Mouse (Mus musculus) erythroblast, adult 5-6 weeks (primary cell): ENCODE data around the gene Ski. TPM values are rescaled to one million over a fixed set of nuclear protein-coding genes. Genes with fewer than 3 reads are reported as not detected.

Experiments used
- ATAC-seq: replicated peaks from 2 replicates; pipeline ENCODE4 v1.8.0; 2016; ENCODE audit warnings: moderate number of reproducible peaks, mild to moderate bottlenecking, moderate TSS enrichment, inconsistent platforms; ENCODE audit not compliant: poor library complexity, low FRiP score, severe bottlenecking
- total RNA-seq, 2 experiments: library from RNA; stranded (forward) in 1 of 2; stranded (reverse) in 1 of 2; fragments of 150-400 nt in 1 of 2; fragments of 200-764, 138-1000 nt in 1 of 2; gene quantifications; 2 replicates each; pipeline versions ENCODE4 v1.2.3 to v1.2.4; 2015 to 2017; ENCODE audit warnings: low replicate concordance in 2 of 2

Ski gene
- total RNA-seq, 2 experiments from 2014 or later, result 3.4 to 10.8 TPM

- no peak for ATAC-seq
These were observed 64.4 kb downstream of the Ski start for GRCm38 (mm10) chr4:155157871-155158542.

- no peak for ATAC-seq
These were observed 65.7 kb downstream of the Ski start for GRCm38 (mm10) chr4:155156734-155157133.

GRCm38 (mm10) chr4:155154986-155155385 lies 67.4 kb downstream of the Ski start:
- ATAC-seq, result no peak

- ATAC-seq, result no peak
These were observed 68.9 kb downstream of the Ski start for GRCm38 (mm10) chr4:155153389-155154072.

GRCm38 (mm10) chr4:155152476-155152875 lies 69.9 kb downstream of the Ski start:
- ATAC-seq, result no peak

- ATAC-seq, result no peak
These were observed 70.5 kb downstream of the Ski start for GRCm38 (mm10) chr4:155151845-155152244.

GRCm38 (mm10) chr4:155151221-155151788 lies 71.1 kb downstream of the Ski start:
- no peak for ATAC-seq

- ATAC-seq, result no peak
These were observed 71.9 kb downstream of the Ski start for GRCm38 (mm10) chr4:155150276-155151113.

- ATAC-seq, result no peak
These were observed 72.5 kb downstream of the Ski start for GRCm38 (mm10) chr4:155149941-155150275.

GRCm38 (mm10) chr4:155148910-155149698 lies 73.3 kb downstream of the Ski start:
- no peak for ATAC-seq

GRCm38 (mm10) chr4:155148453-155148852 lies 73.9 kb downstream of the Ski start:
- ATAC-seq, result no peak

- ATAC-seq, result no peak
These were observed 76.1 kb downstream of the Ski start for GRCm38 (mm10) chr4:155146107-155146823.

- ATAC-seq, result no peak
These were observed 77.7 kb downstream of the Ski start for GRCm38 (mm10) chr4:155144548-155145180.

GRCm38 (mm10) chr4:155143871-155144502 lies 78.4 kb downstream of the Ski start:
- no peak for ATAC-seq

GRCm38 (mm10) chr4:155143411-155143810 lies 79.0 kb downstream of the Ski start:
- no peak for ATAC-seq

- no peak for ATAC-seq
These were observed 79.6 kb downstream of the Ski start for GRCm38 (mm10) chr4:155142836-155143235.

- ATAC-seq, result no peak
These were observed 81.6 kb downstream of the Ski start for GRCm38 (mm10) chr4:155140795-155141265.

GRCm38 (mm10) chr4:155140150-155140549 lies 82.2 kb downstream of the Ski start:
- ATAC-seq, result no peak
